Mouse (Mus musculus) lung, adult 18-20 months (tissue): ENCODE results near the gene Tmco1.
A peak's percentile ranks its signal among the peaks of the same experiment; 100 is the strongest.

Source experiments
- DNase-seq, 2 experiments: peaks; one replicate each; pipeline ENCODE4 v3.0.0; 2022; ENCODE audit warnings: mixed read lengths in 2 of 2

Tmco1 gene

GRCm38 (mm10) chr1:167308261-167309054 lies at the start of gene Tmco1:
Gene Tmco1, plus strand, starts transcription at chr1:167308378.
- peak; percentile 96 to 98 for DNase-seq

GRCm38 (mm10) chr1:167259702-167260101 lies 48.5 kb upstream of the Tmco1 start:
- no peak for DNase-seq

GRCm38 (mm10) chr1:167261750-167262149 lies 46.4 kb upstream of the Tmco1 start:
- peak; percentile 71 to 85 for DNase-seq

GRCm38 (mm10) chr1:167262489-167263041 lies 45.6 kb upstream of the Tmco1 start:
- DNase-seq, result no peak

GRCm38 (mm10) chr1:167265366-167265765 lies 42.8 kb upstream of the Tmco1 start:
- no peak for DNase-seq

- DNase-seq, result no peak
Measured at GRCm38 (mm10) chr1:167266720-167267119, 41.5 kb upstream of the Tmco1 start.

- no peak for DNase-seq
Measured at GRCm38 (mm10) chr1:167268360-167269063, 39.7 kb upstream of the Tmco1 start.

- peak; percentile 63 to 74 for DNase-seq
Measured at GRCm38 (mm10) chr1:167269350-167269811, 38.8 kb upstream of the Tmco1 start.

- DNase-seq, result peak; percentile 77 to 86
Measured at GRCm38 (mm10) chr1:167269856-167270270, 38.3 kb upstream of the Tmco1 start.

GRCm38 (mm10) chr1:167270342-167271111 lies 37.7 kb upstream of the Tmco1 start:
- DNase-seq, result peak in 1 of 2 experiments; percentile 56

GRCm38 (mm10) chr1:167271304-167271703 lies 36.9 kb upstream of the Tmco1 start:
- DNase-seq, result no peak

- DNase-seq, result no peak
Measured at GRCm38 (mm10) chr1:167271841-167272240, 36.3 kb upstream of the Tmco1 start.

GRCm38 (mm10) chr1:167273380-167274163 lies 34.6 kb upstream of the Tmco1 start:
- peak in 1 of 2 experiments; percentile 37 for DNase-seq

GRCm38 (mm10) chr1:167274646-167275390 lies 33.4 kb upstream of the Tmco1 start:
- no peak for DNase-seq

- no peak for DNase-seq
Measured at GRCm38 (mm10) chr1:167278395-167278794, 29.8 kb upstream of the Tmco1 start.

GRCm38 (mm10) chr1:167279160-167279715 lies 28.9 kb upstream of the Tmco1 start:
- DNase-seq, result no peak

GRCm38 (mm10) chr1:167280061-167280460 lies 28.1 kb upstream of the Tmco1 start:
- no peak for DNase-seq

GRCm38 (mm10) chr1:167282112-167282511 lies 26.1 kb upstream of the Tmco1 start:
- DNase-seq, result no peak

GRCm38 (mm10) chr1:167282768-167283167 lies 25.4 kb upstream of the Tmco1 start:
- no peak for DNase-seq

GRCm38 (mm10) chr1:167283441-167284257 lies 24.5 kb upstream of the Tmco1 start:
- DNase-seq, result peak; percentile 34 to 48
